Mouse (Mus musculus) olfactory bulb, adult 2 months (tissue): ENCODE results near the gene Gm10318.

Experiments
- CTCF ChIP-seq: fragments of 200-500 bp; IDR thresholded peaks from 2 replicates; pipeline ENCODE4 v1.5.1; 2012; ENCODE audit warnings: low read depth, mild to moderate bottlenecking, low read length, moderate library complexity; ENCODE audit not compliant: insufficient read depth
- POLR2A ChIP-seq: fragments of 200-500 bp; IDR thresholded peaks from 2 replicates; pipeline ENCODE4 v1.6.1; 2012; ENCODE audit warnings: mild to moderate bottlenecking, low read depth, low read length, moderate library complexity; ENCODE audit not compliant: insufficient read depth

DNA sequence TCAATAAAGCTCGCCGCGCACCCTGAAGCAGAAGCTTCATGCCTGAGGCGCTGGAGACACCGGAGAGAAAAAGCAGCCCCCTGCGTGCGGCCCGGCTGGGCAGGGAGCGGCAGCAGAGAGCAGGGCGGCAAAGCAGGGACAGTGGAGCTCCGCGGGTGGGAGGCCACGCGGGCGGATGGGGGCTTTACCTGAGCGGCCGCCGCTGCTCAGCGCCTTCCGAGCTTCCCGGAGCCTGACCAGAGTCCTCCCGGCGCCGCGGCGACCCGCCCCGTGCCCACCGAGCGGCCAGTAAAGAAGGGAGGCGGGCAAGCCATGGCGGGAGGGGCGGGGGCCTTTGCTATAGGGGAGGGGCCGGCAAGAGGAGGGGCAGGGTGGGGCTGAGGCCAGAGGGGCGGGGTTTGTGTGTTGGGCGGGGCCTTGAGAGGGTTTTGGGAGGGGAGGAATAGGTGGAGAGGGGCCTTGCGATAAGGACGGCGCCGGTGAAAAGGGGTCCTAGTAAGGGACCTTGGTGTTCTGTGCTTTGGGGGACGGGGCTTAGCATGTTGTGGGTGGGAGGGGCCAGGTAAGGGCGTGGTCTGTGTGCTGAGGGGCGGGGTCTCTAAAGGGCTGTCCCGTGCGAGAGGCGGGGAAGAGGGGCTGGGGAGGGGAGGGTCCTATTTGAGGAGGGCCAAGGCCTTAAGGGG lies 49.7 kb downstream of the Gm10318 start, which contains the start of gene Lrrc3:
- TF ChIP-seq POLR2A, result no peak
- TF ChIP-seq CTCF, result no peak
